Mouse (Mus musculus): ENCODE data around the gene Bpifc. TPM values are rescaled to one million over a fixed set of nuclear protein-coding genes. Genes with fewer than 3 reads are reported as not detected.

Gene Bpifc
- polyA plus RNA-seq, 1 experiment from 2014 or later: 0.04 TPM

DNA sequence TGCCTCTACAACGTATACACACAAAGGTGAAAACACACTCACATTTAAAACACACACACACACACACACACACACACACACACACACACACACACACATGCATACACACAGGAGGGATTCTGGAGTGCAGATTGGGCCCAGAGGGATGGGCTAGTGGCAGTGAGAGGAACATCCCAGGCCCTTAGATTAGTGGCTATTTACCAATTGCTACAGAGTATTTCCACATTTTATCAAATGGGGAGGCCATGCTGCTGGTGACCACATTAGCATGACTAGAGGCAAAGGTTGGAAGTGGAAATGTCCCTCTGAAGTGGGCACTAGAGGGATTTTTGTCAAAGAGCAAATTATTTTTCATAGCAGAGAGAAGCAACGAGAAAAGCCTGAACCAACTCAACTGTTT is 2.0 kb downstream of the Bpifc start:
- Histone ChIP-seq H3K4me1 (no peaks in the 10 kb centered on the region), H3K36me3 (no peaks in the 10 kb centered on the region), H3K9me3 (replicated peaks) (no peaks in the 10 kb centered on the region), H3K4me3 (no peak overlapping the region), H3K27ac (replicated peaks) (no peak overlapping the region), H3K27me3 (ENCODE audit: low read depth, poor library complexity, severe bottlenecking) (no peaks in the 10 kb centered on the region)
- no peak for DNase-seq (ENCODE audit: low spot score)
- 94% methylated on average over 2 of the region's 2 CpGs for WGBS

DNA sequence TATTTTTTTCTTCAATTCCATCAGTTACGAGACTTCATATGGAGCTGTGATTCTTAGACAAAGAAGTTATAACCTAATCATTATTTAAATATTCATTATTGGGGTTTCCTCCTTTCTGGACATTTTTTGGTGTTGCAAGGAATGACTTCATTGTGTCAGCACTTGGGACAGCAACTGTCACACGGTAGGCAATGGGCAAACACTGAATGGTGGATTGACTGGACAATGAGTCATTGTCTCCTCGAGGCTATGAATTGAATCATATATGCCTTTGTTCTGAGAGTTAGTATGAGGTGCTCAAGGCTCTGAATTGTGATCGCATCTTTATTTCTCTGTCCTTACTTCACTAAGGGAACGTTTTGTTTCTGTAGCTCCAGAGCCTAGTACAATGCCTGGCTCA is 5.2 kb downstream of the Bpifc start:
- Histone ChIP-seq H3K4me1 (no peaks in the 10 kb centered on the region), H3K36me3 (no peaks in the 10 kb centered on the region), H3K9me3 (replicated peaks) (no peaks in the 10 kb centered on the region), H3K27ac (replicated peaks) (no peak overlapping the region), H3K27me3 (ENCODE audit: low read depth, poor library complexity, severe bottlenecking) (no peaks in the 10 kb centered on the region), H3K4me3 (no peak overlapping the region)
- 80% methylated on average over 5 of the region's 5 CpGs for WGBS
- no peak for DNase-seq (ENCODE audit: low spot score)

DNA sequence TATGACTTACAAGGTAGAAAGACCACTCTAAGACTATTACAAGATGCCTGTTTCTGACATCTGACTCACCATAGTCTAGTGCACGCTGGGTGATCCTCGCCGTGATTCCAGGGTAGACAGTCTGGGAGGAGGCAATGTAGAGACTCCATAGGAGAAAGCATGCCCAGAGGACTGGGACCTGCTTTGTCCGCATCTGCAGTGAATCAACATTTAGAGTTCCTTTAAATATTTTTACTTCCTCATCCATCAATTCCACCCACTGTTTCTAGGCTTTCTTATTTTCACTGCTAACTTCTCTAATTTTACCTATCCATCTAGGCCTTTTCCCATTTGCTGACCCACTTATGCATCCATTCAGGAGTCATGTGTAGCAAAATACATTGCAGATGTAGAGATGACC is 11.2 kb downstream of the Bpifc start:
- no peak for DNase-seq (ENCODE audit: low spot score)
- 91% methylated on average over 4 of the region's 4 CpGs for WGBS
- H3K27ac ChIP-seq (replicated peaks): no peak overlapping the region
- H3K36me3 ChIP-seq: no peaks in the 10 kb centered on the region
- no peaks in the 10 kb centered on the region for H3K27me3 ChIP-seq (ENCODE audit: low read depth, poor library complexity, severe bottlenecking)
- no peaks in the 10 kb centered on the region for H3K4me1 ChIP-seq
- no peak overlapping the region for H3K4me3 ChIP-seq
- H3K9me3 ChIP-seq (replicated peaks): no peaks in the 10 kb centered on the region

DNA sequence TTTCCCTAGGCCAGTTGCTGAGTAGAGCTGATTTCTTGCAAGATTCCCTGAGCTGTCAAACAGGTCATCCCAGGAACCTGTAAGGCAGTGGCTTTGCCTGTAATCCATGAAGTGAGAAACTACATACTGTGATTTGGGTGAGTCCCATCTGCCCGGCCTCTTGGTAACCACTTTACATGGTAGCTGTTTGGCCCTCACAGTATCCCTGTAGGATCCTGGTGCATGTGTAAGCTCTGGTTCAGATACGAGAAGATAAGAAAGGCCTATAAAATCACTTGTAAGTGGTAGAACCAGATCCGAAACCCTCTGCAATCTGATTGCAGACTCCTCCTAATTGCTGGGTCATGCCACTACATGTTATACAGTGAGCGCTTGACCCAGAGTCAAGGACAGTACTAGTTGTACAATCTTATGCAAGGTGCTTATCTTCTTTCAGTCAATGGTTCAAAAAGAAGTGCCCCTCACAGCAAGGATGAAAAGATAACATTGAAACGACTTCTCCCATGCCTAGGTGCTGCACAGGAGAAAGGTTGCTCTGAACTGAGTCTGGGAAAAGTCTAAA is 17.1 kb downstream of the Bpifc start:
- Histone ChIP-seq H3K36me3 (no peaks in the 10 kb centered on the region), H3K27me3 (ENCODE audit: low read depth, poor library complexity, severe bottlenecking) (no peaks in the 10 kb centered on the region), H3K4me1 (no peaks in the 10 kb centered on the region), H3K27ac (replicated peaks) (no peak overlapping the region), H3K9me3 (replicated peaks) (no peaks in the 10 kb centered on the region), H3K4me3 (no peak overlapping the region)
- 91% methylated on average over 5 of the region's 5 CpGs for WGBS
- no peak for DNase-seq (ENCODE audit: low spot score)

DNA sequence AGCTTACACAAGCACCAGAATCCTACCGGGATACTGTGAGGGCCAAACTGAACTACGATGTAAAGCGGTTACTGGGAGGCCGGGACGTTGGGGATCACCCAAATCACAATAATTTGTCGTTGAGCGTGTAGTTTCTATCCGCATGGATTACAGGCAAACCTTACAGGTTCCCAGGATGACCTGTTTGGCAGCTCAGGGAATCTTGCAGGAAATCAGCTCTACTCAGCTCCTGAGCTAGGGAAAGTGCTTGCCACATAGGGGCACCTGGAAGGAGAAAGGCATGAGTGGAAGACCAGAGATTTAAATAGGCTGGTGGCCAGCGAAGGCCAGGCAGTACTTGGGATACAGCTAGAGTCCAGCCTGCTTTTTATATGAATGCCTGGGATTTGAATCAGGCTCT is 17.9 kb downstream of the Bpifc start:
- no peaks in the 10 kb centered on the region for H3K4me1 ChIP-seq
- WGBS: 86% methylated on average over 9 of the region's 9 CpGs
- no peaks in the 10 kb centered on the region for H3K9me3 ChIP-seq (replicated peaks)
- H3K27ac ChIP-seq (replicated peaks): no peak overlapping the region
- H3K27me3 ChIP-seq (ENCODE audit: low read depth, poor library complexity, severe bottlenecking): no peaks in the 10 kb centered on the region
- H3K36me3 ChIP-seq: no peaks in the 10 kb centered on the region
- DNase-seq (ENCODE audit: low spot score): no peak
- no peak overlapping the region for H3K4me3 ChIP-seq

DNA sequence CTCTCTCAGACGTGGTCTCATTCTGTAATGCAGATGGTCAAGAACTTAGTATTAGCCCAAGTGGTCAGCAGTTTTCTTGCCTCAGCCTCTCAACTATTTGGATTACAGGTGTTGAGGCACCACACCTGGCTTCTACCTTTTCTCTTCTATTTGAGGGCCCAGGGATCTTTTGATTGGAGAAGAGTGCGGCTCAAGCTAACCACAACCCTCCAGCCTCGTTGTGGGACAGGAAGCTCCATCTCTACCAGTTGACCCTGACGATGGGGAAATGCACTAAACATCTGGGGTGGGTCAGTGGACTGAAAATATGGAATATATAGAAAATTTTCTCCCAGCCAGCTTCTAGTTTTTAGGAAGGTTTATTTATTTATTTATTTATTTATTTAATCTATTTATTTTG is 19.3 kb downstream of the Bpifc start:
- Histone ChIP-seq H3K36me3 (no peaks in the 10 kb centered on the region), H3K27ac (replicated peaks) (no peak overlapping the region), H3K4me3 (no peak overlapping the region), H3K4me1 (no peaks in the 10 kb centered on the region), H3K27me3 (ENCODE audit: low read depth, poor library complexity, severe bottlenecking) (no peaks in the 10 kb centered on the region), H3K9me3 (replicated peaks) (no peaks in the 10 kb centered on the region)
- 89% methylated on average over 4 of the region's 4 CpGs for WGBS
- no peak for DNase-seq (ENCODE audit: low spot score)

DNA sequence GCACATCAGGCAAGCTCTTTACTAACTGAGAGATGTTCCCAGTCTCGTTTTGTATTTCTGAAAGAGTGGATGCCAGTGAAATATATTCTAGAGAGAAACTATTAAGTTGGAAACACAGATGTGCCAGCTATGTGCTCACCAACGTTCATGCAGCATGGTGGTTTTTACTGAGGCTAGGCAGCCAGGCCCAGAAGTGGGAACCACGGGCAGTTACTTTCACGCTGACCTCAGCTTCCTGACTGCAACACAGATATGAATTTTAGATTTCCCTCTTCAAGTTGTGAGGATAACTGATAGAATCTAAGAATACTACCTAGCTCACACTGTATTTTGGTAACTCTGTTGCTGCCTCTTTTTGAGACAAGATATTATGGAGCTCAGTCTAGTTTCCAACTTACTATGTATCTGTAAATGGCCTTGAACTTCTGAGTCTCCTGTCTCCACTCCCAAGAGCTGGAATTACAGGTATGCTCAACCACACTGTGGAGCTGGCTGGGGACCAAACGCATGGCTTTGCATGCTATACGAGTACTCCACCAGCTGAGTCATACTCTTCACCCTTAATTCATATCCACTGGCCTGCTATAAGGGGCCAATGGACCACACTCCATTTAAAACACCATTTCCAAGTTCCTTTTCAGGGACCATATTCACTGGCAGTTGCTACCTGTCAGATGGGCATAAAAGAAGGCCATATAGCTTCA is 22.1 kb downstream of the Bpifc start:
- no peak overlapping the region for H3K4me3 ChIP-seq
- no peak overlapping the region for H3K27ac ChIP-seq (replicated peaks)
- no peaks in the 10 kb centered on the region for H3K4me1 ChIP-seq
- no peaks in the 10 kb centered on the region for H3K27me3 ChIP-seq (ENCODE audit: low read depth, poor library complexity, severe bottlenecking)
- H3K36me3 ChIP-seq: no peaks in the 10 kb centered on the region
- WGBS: 84% methylated on average over 6 of the region's 6 CpGs
- DNase-seq (ENCODE audit: low spot score): no peak
- no peaks in the 10 kb centered on the region for H3K9me3 ChIP-seq (replicated peaks)

DNA sequence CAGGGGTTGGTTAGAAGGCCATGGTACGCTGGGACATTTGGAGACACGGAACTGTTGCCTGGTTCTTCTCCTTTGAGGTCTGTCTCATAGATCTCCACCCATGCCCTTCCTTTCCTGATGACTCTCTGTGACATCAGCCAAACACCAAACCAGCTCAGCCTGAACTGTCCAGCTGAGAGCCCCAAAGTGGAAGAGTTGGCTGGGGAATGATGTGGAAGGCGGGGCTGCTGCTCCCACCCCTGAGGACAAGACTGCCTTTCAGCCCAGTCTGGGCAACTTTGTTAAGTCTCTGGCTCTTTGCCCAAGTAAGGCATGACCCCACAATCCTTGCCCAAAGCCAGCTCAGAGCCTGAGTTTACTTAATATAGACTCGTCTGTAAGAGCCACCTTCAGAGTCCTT is 38.8 kb downstream of the Bpifc start:
- 79% methylated on average over 4 of the region's 4 CpGs for WGBS
- Histone ChIP-seq H3K4me3 (no peak overlapping the region), H3K27ac (replicated peaks) (no peak overlapping the region), H3K4me1 (no peaks in the 10 kb centered on the region), H3K36me3 (no peaks in the 10 kb centered on the region), H3K9me3 (replicated peaks) (peaks cover 3% of the 10 kb centered on the region; the same call in 1 of the 2 replicates), H3K27me3 (ENCODE audit: low read depth, poor library complexity, severe bottlenecking) (no peaks in the 10 kb centered on the region)
- DNase-seq (ENCODE audit: low spot score): no peak

DNA sequence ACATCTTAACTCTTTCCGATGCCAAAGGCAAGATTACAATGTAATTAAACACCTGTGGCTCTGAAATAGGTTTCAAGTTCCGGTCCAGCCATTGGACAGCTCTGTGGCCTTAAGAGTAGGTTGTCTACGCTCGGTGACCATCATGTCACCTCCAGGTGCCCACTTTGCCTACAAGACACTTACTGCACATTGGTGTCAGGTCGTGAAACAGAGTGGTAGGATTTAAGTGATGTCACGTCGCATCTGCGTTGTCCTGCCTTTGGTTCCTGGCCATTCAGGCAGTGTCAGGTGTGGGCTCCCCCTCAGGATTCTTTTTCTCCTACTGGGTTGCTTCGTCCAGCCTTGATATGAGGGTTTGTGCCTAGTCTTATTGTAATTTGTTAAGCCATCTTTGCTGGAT is 39.9 kb downstream of the Bpifc start:
- Histone ChIP-seq H3K9me3 (replicated peaks) (peaks cover 3% of the 10 kb centered on the region; the same call in 1 of the 2 replicates), H3K4me3 (no peak overlapping the region), H3K4me1 (no peaks in the 10 kb centered on the region), H3K27ac (replicated peaks) (no peak overlapping the region), H3K36me3 (no peaks in the 10 kb centered on the region), H3K27me3 (ENCODE audit: low read depth, poor library complexity, severe bottlenecking) (no peaks in the 10 kb centered on the region)
- 87% methylated on average over 9 of the region's 9 CpGs for WGBS
- no peak for DNase-seq (ENCODE audit: low spot score)

DNA sequence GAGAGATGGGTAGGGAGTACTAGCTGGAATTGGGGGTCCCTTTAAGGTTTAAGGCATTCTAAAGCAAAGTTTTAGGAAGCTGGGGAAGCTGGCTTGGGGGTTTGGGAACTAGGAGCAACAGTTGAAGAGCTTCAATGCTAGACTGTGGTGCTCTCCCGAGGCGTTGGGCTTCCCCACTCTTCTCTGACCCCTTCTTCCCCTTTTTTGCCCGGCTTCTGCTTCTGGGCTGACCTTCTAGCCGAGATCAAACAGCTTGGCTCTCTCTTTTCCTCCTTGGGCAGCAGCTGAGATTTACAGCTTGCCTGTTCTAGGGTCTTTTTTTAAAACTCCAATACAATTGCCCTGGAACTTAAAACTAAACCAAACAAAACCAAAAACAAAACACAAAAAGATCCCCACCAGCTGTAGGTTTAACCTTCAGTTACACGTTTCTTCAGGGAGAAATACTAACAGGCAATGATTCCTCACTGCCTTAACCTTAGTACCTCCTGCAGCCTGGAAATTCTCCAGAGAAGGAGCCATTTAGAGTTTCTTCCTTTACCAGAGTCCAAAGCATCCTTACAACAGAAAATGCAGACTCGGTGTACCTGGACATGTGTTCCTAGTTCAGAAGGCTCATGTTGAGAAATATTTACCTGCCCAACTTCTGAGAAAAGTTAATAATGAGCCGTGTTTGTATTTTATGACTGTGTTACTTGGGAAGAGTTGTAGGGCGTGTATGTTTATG is 41.6 kb downstream of the Bpifc start:
- no peaks in the 10 kb centered on the region for H3K4me1 ChIP-seq

DNA sequence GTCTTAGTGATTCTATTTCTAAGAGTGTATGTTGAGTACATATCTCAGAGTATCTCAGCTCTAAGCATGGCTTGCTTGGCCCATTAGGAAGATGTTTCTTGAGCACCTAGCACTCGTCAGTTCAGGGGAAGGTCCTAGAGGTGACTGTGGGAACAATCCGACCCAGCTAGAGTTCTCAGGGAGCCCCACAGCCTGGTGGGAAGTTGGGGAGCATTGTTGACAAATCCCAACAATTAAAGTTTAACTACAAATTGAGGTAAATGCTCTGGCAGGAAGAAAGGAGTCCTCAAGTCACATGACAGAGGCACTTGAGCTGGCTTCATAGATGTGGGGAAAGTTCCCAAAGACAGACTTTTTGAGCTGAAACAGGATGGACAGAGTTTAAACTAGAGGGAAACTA is 43.0 kb downstream of the Bpifc start:
- H3K9me3 ChIP-seq (replicated peaks): no peaks in the 10 kb centered on the region
- H3K27me3 ChIP-seq (ENCODE audit: low read depth, poor library complexity, severe bottlenecking): no peaks in the 10 kb centered on the region
- H3K4me3 ChIP-seq: no peak overlapping the region
- WGBS: 52% methylated on average over 2 of the region's 2 CpGs
- H3K36me3 ChIP-seq: no peaks in the 10 kb centered on the region
- no peaks in the 10 kb centered on the region for H3K4me1 ChIP-seq
- DNase-seq (ENCODE audit: low spot score): no peak
- no peak overlapping the region for H3K27ac ChIP-seq (replicated peaks)

More for the DNA sequence above, 41.6 kb downstream of the Bpifc start:
- Histone ChIP-seq H3K36me3 (no peaks in the 10 kb centered on the region), H3K4me3 (no peak overlapping the region), H3K9me3 (replicated peaks) (peaks cover 3% of the 10 kb centered on the region; the same call in 1 of the 2 replicates), H3K27ac (replicated peaks) (no peak overlapping the region), H3K27me3 (ENCODE audit: low read depth, poor library complexity, severe bottlenecking) (no peaks in the 10 kb centered on the region)
- WGBS: 71% methylated on average over 8 of the region's 8 CpGs
- DNase-seq (ENCODE audit: low spot score): no peak

DNA sequence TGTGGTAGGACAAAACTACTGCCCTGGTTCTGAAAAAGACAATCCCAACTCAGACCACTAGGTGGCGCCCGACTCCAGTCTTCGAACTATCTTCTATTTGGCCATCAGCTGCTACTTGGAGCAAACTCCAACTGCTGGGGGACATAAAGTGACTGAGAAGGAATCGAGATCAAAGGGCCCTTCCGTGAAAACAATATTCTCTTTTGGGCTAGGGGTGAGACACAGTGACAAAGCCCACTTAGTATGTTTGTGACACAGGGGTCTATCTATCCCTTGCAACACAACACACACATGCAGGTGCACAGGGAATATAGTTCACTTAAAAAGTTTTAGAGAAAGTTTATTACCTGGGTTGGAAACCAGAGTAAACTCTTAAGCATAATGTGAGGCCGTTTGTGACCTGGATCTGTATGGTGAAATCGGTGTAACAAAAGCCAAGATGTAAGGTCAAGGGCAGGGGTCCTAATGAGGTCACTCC is 43.5 kb downstream of the Bpifc start:
- Histone ChIP-seq H3K36me3 (no peaks in the 10 kb centered on the region), H3K4me1 (no peaks in the 10 kb centered on the region), H3K9me3 (replicated peaks) (no peaks in the 10 kb centered on the region), H3K4me3 (no peak overlapping the region), H3K27me3 (ENCODE audit: low read depth, poor library complexity, severe bottlenecking) (no peaks in the 10 kb centered on the region), H3K27ac (replicated peaks) (no peak overlapping the region)
- DNase-seq (ENCODE audit: low spot score): peak; percentile 81
- 18% methylated on average over 7 of the region's 7 CpGs for WGBS

Measured in midbrain, embryonic 10.5 days (tissue).